Comparison of ENCODE assay signal across 7 mouse cellular contexts in genomic region chr7:98702283-98703240, GRCm38 (mm10). TPM values are rescaled to one million over a fixed set of nuclear protein-coding genes. Genes with fewer than 3 reads are reported as not detected.
DNase-seq lines count a peak whose midpoint lies in the region; ATAC-seq lines count a peak whose summit lies in the region.

Thap12 (plus strand) TSS chr7:98703103.

- H3K27ac ChIP-seq in intestine, embryonic 16.5 days (ENCODE audit: low read length) = peak within 1 kb of the TSS; percentile 90
- H3K27ac ChIP-seq in midbrain, embryonic 11.5 days (ENCODE audit: low read depth, low read length) = peak within 1 kb of the TSS; percentile 67

- no peaks in the 10 kb centered on the region for H3K27me3 ChIP-seq in intestine, embryonic 16.5 days (replicated peaks; ENCODE audit: control insufficient read depth, insufficient read depth, low read length)
- H3K27me3 ChIP-seq in midbrain, embryonic 11.5 days (ENCODE audit: control insufficient read depth, insufficient read depth, low read length) = no peaks in the 10 kb centered on the region

- H3K9me3 ChIP-seq in intestine, embryonic 16.5 days (ENCODE audit: control insufficient read depth, low read length) = no peaks in the 10 kb centered on the region
- no peaks in the 10 kb centered on the region for H3K9me3 ChIP-seq in midbrain, embryonic 11.5 days (ENCODE audit: control insufficient read depth, low read length)

- H3K4me3 ChIP-seq in intestine, embryonic 16.5 days (ENCODE audit: low read length) = peak within 1 kb of the TSS; percentile 98
- H3K4me3 ChIP-seq in midbrain, embryonic 11.5 days (ENCODE audit: low read depth, low read length) = peak within 1 kb of the TSS; percentile 98

- intact Hi-C loops in left cerebral cortex, postnatal 36 days (cut with DNase I) = loop anchor here (2.0 to 5.0 kb wide), 2 partner anchors 46 to 115 kb away; partner anchors contain the start of gene Emsy

- peaks cover 13% of the 10 kb centered on the region for H3K4me1 ChIP-seq in intestine, embryonic 16.5 days (ENCODE audit: control insufficient read depth, insufficient read depth, low read length)
- peaks cover 21% of the 10 kb centered on the region for H3K4me1 ChIP-seq in midbrain, embryonic 11.5 days (ENCODE audit: control insufficient read depth, insufficient read depth, low read length)

- H3K36me3 ChIP-seq in intestine, embryonic 16.5 days (ENCODE audit: control insufficient read depth, insufficient read depth, low read length) = no peaks in the 10 kb centered on the region
- no peaks in the 10 kb centered on the region for H3K36me3 ChIP-seq in midbrain, embryonic 11.5 days (ENCODE audit: control insufficient read depth, insufficient read depth, low read length)

- WGBS in intestine, embryonic 16.5 days = 2% methylated on average over 58 of the region's 65 CpGs
- WGBS in midbrain, embryonic 11.5 days = 2% methylated on average over 65 of the region's 65 CpGs

- peak; percentile 99 for DNase-seq in adrenal gland, adult 8-10 months
- peak; percentile 98 for DNase-seq in embryo, embryonic 9.5 days (ENCODE audit: extremely low spot score)
- DNase-seq in gastrocnemius, postnatal 4 days (ENCODE audit: low spot score in 2 of 2) = peak; percentile 99
- DNase-seq in left cerebral cortex, postnatal 36 days (ENCODE audit: low spot score in 2 of 2) = peak; percentile 100
- peak; percentile 99 for DNase-seq in midbrain, embryonic 11.5 days (ENCODE audit: low spot score, missing footprints)
- DNase-seq in skeletal muscle tissue, adult 2 months (ENCODE audit: low read depth, low spot score) = peak; percentile 99

- H3K9ac ChIP-seq in intestine, embryonic 16.5 days (ENCODE audit: low read depth, low read length) = peak within 1 kb of the TSS; percentile 95
- peak within 1 kb of the TSS; percentile 94 for H3K9ac ChIP-seq in midbrain, embryonic 11.5 days (ENCODE audit: low read length)

- peak; percentile 98 for ATAC-seq in intestine, embryonic 16.5 days
- ATAC-seq in midbrain, embryonic 11.5 days (ENCODE audit: low FRiP score) = peak; percentile 98

- H3K4me2 ChIP-seq in intestine, embryonic 16.5 days (ENCODE audit: low read depth, low read length) = peak within 1 kb of the TSS; percentile 91
- H3K4me2 ChIP-seq in midbrain, embryonic 11.5 days = peak within 1 kb of the TSS; percentile 76

RNA-seq across cellular contexts. Expression of gene Thap12, which starts in this region (rescaled TPM):
- 10 to 100 TPM; 62.2 to 74.9 (median 66.0) TPM for total RNA-seq in adrenal gland, adult 8-10 months (2022)
- 10 to 100 TPM; 63.2 to 72.8 TPM for total RNA-seq in gastrocnemius, postnatal 4 days (2021)
- 28.6 and 28.8 TPM in 2 replicates for polyA plus RNA-seq in intestine, embryonic 16.5 days (2015; fragmentation: Nextera tagmentation; extraction: Ambion mirVana)
- total RNA-seq in left cerebral cortex, postnatal 36 days (2021) = 10 to 100 TPM; 54.8 to 60.0 TPM
- polyA plus RNA-seq in midbrain, embryonic 11.5 days (2014; fragmentation: Nextera tagmentation; extraction: Ambion mirVana) = 91.3 and 95.2 TPM in 2 replicates

Comparison
In these comparisons a context has a peak if more than half of its experiments do, and no peak if none do; other contexts are left out.
1. Peak in every context shown above with its lines: DNase-seq, ATAC-seq, H3K4me3 ChIP-seq and H3K27ac ChIP-seq.